Mouse (Mus musculus) splenic B cell, adult 2 months (primary cell): ENCODE measurements around the gene Olfr1097.

Source experiments
- DNase-seq: peaks from one replicate; pipeline ENCODE4 v3.0.0-alpha.2; 2011; ENCODE audit warnings: low read depth, low spot score
- H3K27me3 ChIP-seq: 2 replicates; pipeline ENCODE4 v1.6.1; 2012; ENCODE audit warnings: mild to moderate bottlenecking, low read length, moderate library complexity, mixed read lengths; ENCODE audit not compliant: control insufficient read depth, poor library complexity, insufficient read depth, severe bottlenecking
- H3K36me3 ChIP-seq: 2 replicates; pipeline ENCODE4 v1.6.1; 2012; ENCODE audit warnings: mild to moderate bottlenecking, low read length, moderate library complexity, mixed read lengths; ENCODE audit not compliant: control insufficient read depth, poor library complexity, insufficient read depth, severe bottlenecking

Olfr1097 gene

GRCm38 (mm10) chr2:86892116-86892515 is at the start of gene Olfr1097:
TSS of gene Olfr1097 (minus strand) at chr2:86892216.
- no peaks in the 10 kb centered on the region for H3K36me3 ChIP-seq
- no peak for DNase-seq

GRCm38 (mm10) chr2:86926557-86926956 is 34.5 kb upstream of the Olfr1097 start:
- H3K27me3 ChIP-seq: no peaks in the 10 kb centered on the region
- H3K36me3 ChIP-seq: no peaks in the 10 kb centered on the region
- no peak for DNase-seq

More at GRCm38 (mm10) chr2:86892116-86892515, at the start of gene Olfr1097:
- H3K27me3 ChIP-seq: no peaks in the 10 kb centered on the region

- DNase-seq: no peak
- Histone ChIP-seq H3K36me3 (no peaks in the 10 kb centered on the region), H3K27me3 (no peaks in the 10 kb centered on the region)
These were observed 32.4 kb upstream of the Olfr1097 start, which contains the start of gene Olfr1098 for GRCm38 (mm10) chr2:86924445-86924844. TSS of gene Olfr1098 (minus strand) at chr2:86924545.

GRCm38 (mm10) chr2:86905647-86906046 is 13.6 kb upstream of the Olfr1097 start:
- Histone ChIP-seq H3K27me3 (no peaks in the 10 kb centered on the region), H3K36me3 (no peaks in the 10 kb centered on the region)
- DNase-seq: no peak

GRCm38 (mm10) chr2:86874702-86875101 is 17.3 kb downstream of the Olfr1097 start, which contains the start of gene Gm13723:
TSS of gene Gm13723 (minus strand) at chr2:86874802.
- Histone ChIP-seq H3K36me3 (no peaks in the 10 kb centered on the region), H3K27me3 (no peaks in the 10 kb centered on the region)
- no peak for DNase-seq

GRCm38 (mm10) chr2:86851596-86851995 is 40.4 kb downstream of the Olfr1097 start, which contains the start of gene Olfr1095:
TSS of gene Olfr1095 (minus strand) at chr2:86851696.
- DNase-seq: no peak
- H3K27me3 ChIP-seq: no peaks in the 10 kb centered on the region
- H3K36me3 ChIP-seq: no peaks in the 10 kb centered on the region
